Mouse (Mus musculus) erythroblast, adult 5-6 weeks (primary cell): ENCODE results near the gene Fam43b. TPM values are rescaled to one million over a fixed set of nuclear protein-coding genes. Genes with fewer than 3 reads are reported as not detected.

Experiments
- ATAC-seq: replicated peaks from 2 replicates; pipeline ENCODE4 v1.8.0; 2016; ENCODE audit warnings: moderate number of reproducible peaks, mild to moderate bottlenecking, moderate TSS enrichment, inconsistent platforms; ENCODE audit not compliant: poor library complexity, low FRiP score, severe bottlenecking
- total RNA-seq, 2 experiments: library from RNA; stranded (forward) in 1 of 2; stranded (reverse) in 1 of 2; fragments of 150-400 nt in 1 of 2; fragments of 200-764, 138-1000 nt in 1 of 2; gene quantifications; 2 replicates each; pipeline versions ENCODE4 v1.2.3 to v1.2.4; 2015 to 2017; ENCODE audit warnings: low replicate concordance in 2 of 2

Gene Fam43b
- total RNA-seq, 2 experiments from 2014 or later, result not detected

GRCm38 (mm10) chr4:138355496-138355895 is 40.8 kb downstream of the Fam43b start:
- no peak for ATAC-seq

GRCm38 (mm10) chr4:138353438-138354171 is 42.7 kb downstream of the Fam43b start:
- no peak for ATAC-seq

GRCm38 (mm10) chr4:138352692-138353091 is 43.6 kb downstream of the Fam43b start:
- no peak for ATAC-seq

GRCm38 (mm10) chr4:138351821-138352220 is 44.5 kb downstream of the Fam43b start:
- no peak for ATAC-seq

- ATAC-seq, result no peak
Observed at GRCm38 (mm10) chr4:138348716-138349115, 47.6 kb downstream of the Fam43b start.

GRCm38 (mm10) chr4:138347280-138347679 is 49.0 kb downstream of the Fam43b start:
- ATAC-seq, result no peak

- no peak for ATAC-seq
Observed at GRCm38 (mm10) chr4:138344891-138345545, 51.3 kb downstream of the Fam43b start.

Other genes with a start within 250 kb of the Fam43b start
- 79.7 and 79.8 TPM in 2 replicates for gene Hp1bp3, start 180.2 kb downstream of the Fam43b start, total RNA-seq (2015; ENCODE audit: low replicate concordance)
- 126 and 158 TPM in 2 replicates for gene Hp1bp3, start 180.2 kb downstream of the Fam43b start, total RNA-seq (2017; ENCODE audit: low replicate concordance)
- gene Sh2d5, start 146.1 kb downstream of the Fam43b start, total RNA-seq (2015; ENCODE audit: low replicate concordance), result 3.1 and 6.3 TPM in 2 replicates
- 5.4 and 6.4 TPM in 2 replicates for gene Sh2d5, start 146.1 kb downstream of the Fam43b start, total RNA-seq (2017; ENCODE audit: low replicate concordance)
- 3.3 TPM in 1 of 2 replicates, not detected in the other for gene Kif17, start 146.1 kb downstream of the Fam43b start, total RNA-seq (2015; ENCODE audit: low replicate concordance)
- gene Kif17, start 146.1 kb downstream of the Fam43b start, total RNA-seq (2017; ENCODE audit: low replicate concordance), result 0.26 and 1.3 TPM in 2 replicates
- 48.2 and 52.5 TPM in 2 replicates for gene Ddost, start 91.8 kb downstream of the Fam43b start, total RNA-seq (2015; ENCODE audit: low replicate concordance)
- gene Ddost, start 91.8 kb downstream of the Fam43b start, total RNA-seq (2017; ENCODE audit: low replicate concordance), result 27.2 and 36.8 TPM in 2 replicates
- gene Pink1, start 70.2 kb downstream of the Fam43b start, total RNA-seq (2015; ENCODE audit: low replicate concordance), result 52.7 and 58.8 TPM in 2 replicates
- 91.2 and 111 TPM in 2 replicates for gene Pink1, start 70.2 kb downstream of the Fam43b start, total RNA-seq (2017; ENCODE audit: low replicate concordance)
- not detected in 2 replicates for gene Cda, start 28.5 kb downstream of the Fam43b start, total RNA-seq (2015; ENCODE audit: low replicate concordance)
- not detected in 2 replicates for gene Cda, start 28.5 kb downstream of the Fam43b start, total RNA-seq (2017; ENCODE audit: low replicate concordance)
- 3.7 and 4.2 TPM in 2 replicates for gene Mul1, start 38.1 kb upstream of the Fam43b start, total RNA-seq (2015; ENCODE audit: low replicate concordance)
- gene Mul1, start 38.1 kb upstream of the Fam43b start, total RNA-seq (2017; ENCODE audit: low replicate concordance), result 2.0 and 3.8 TPM in 2 replicates
- not detected in 2 replicates for gene Camk2n1, start 57.8 kb upstream of the Fam43b start, total RNA-seq (2015; ENCODE audit: low replicate concordance)
- not detected in 2 replicates for gene Camk2n1, start 57.8 kb upstream of the Fam43b start, total RNA-seq (2017; ENCODE audit: low replicate concordance)
- gene Vwa5b1, start 239.4 kb upstream of the Fam43b start, total RNA-seq (2015; ENCODE audit: low replicate concordance), result not detected in 2 replicates
- gene Vwa5b1, start 239.4 kb upstream of the Fam43b start, total RNA-seq (2017; ENCODE audit: low replicate concordance), result 2.4 TPM in 1 of 2 replicates, not detected in the other